Mouse (Mus musculus) layer of hippocampus, adult 8-10 months (tissue): ENCODE results near the gene Gper1. TPM values are rescaled to one million over a fixed set of nuclear protein-coding genes. Genes with fewer than 3 reads are reported as not detected.
"Not testable (repeated sequence)": the region's sequence is repeated elsewhere in the genome, so short reads cannot be mapped to it uniquely, and the experiment has no call there.

Experiments
- DNase-seq, 2 experiments: peaks; one replicate each; pipeline ENCODE4 v3.0.0; 2022; ENCODE audit warnings: low spot score in 2 of 2
- total RNA-seq, 4 experiments: library from RNA; stranded (reverse); gene quantifications; 2 replicates each; pipeline ENCODE4 v1.2.4; 2022

Gene Gper1
- total RNA-seq, 4 experiments from 2014 or later, result 3.4 to 5.1 (median 4.2) TPM

DNA sequence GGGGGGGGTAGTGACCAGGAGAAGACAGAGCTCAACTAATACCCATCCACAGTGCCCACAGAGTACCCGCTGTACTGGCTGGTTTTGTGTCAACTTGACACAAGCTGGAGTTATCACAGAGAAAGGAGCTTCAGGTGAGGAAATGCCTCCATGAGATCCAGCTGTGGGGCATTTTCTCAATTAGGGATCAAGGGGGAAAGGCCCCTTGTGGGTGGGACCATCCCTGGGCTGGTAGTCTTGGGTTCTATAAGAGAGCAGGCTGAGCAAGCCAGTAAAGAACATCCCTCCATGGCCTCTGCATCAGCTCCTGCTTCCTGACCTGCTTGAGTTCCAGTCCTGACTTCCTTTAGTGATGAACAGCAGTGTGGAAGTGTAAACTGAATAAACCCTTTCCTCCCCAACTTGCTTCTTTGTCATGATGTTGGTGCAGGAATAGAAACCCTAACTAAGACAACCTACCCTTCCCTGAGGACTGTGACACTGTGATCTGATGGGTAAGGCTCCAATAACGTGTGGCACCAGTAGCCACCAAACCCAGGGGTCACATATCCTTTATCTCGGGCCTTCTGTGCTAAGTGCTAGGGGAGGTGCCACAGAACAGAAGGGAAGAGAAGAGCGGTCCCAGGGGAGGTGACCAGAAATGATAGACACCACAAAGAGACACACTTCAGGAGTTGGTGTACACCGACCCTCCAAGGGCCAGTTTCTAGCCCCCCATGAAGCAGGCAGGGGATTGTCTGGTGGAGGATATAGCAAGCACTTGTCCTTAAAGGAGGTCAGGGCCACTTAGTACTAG is 32.4 kb upstream of the Gper1 start:
- not testable (repeated sequence) for DNase-seq

DNA sequence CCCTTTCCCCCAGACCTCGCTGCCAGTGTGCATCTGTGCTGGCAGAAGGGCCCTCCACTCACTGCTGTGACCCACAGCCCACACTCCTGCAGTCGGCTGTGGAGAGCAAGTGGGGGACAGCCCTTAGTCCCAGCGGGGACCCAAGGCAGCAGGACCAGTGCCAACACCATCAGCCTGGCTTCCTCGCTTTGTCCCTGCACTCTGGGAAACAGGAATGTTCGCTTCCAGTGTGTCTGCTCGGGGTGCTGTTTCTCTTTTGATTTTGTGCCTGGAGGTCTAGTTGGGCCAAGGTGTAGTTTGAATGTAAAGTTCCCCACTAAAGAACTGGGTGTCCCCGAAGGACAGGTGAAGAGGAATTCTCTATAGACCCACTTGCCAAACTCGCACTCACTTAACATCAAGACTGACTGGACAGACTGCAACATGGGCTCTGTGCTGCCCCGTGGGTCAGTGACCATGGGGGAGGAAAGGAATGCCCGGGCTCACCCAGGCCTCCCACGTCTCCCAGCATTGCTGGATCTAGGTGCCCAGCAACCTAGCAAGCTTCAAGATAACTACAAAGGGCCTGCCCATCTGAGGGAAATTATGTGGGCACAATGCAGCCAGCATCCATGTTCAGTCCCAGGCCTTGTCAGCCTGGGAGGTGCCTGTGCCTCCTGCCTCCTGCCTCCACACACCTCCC is 31.5 kb upstream of the Gper1 start:
- no peak for DNase-seq

DNA sequence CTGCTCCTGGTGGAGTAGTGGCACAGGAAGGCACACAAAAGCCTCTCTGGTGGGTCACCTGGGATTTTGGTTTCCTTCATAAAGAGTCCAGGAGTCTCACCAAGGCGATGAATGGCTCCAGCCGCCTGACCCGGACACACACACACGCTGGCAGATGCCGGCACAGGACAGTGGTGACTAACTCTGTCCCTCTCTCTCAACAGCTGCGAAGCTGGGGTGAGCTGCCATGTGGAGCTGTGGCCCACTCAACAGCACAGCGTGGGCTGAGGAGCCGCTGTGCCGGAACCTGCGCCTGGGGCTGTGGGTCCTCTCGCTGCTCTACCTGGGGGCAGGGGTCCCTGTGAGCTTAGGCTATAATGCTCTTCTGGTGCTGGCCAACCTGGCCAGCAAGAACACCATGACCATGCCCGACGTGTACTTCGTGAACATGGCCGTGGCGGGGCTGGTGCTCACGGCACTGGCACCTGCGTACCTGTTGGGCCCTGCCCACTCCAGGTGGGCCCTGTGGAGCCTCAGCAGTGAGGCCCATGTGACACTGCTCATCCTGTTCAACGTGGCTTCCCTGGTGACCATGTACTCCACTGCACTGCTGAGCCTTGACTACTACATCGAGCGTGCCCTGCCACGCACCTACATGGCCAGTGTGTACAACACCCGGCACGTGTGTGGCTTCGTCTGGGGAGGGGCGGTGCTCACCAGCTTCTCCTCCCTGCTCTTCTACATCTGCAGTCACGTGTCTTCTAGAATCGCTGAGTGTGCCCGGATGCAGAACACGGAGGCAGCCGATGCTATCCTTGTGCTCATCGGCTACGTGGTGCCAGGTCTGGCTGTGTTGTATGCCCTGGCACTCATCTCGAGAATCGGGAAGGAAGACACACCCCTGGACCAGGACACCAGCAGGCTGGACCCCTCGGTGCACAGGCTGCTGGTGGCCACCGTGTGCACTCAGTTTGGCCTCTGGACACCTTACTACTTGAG is 30.4 kb upstream of the Gper1 start:
- no peak for DNase-seq

DNA sequence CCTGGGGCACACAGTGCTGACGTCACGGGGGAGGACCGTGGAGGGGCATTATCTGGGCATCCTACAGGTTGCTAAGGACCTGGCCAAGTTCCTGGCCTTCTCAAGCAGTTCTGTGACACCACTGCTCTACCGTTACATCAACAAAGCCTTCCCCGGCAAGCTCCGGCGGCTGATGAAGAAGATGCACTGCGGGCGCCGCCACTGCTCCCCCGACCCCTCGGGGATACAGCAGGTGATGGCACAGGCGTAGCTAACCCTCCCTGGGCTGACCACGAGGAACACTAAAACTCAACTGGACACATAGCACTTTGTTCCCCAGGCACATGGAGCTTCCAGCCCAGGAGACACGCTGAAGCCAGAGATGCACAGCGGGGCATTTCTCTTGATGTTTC is 29.8 kb upstream of the Gper1 start:
- no peak for DNase-seq

DNA sequence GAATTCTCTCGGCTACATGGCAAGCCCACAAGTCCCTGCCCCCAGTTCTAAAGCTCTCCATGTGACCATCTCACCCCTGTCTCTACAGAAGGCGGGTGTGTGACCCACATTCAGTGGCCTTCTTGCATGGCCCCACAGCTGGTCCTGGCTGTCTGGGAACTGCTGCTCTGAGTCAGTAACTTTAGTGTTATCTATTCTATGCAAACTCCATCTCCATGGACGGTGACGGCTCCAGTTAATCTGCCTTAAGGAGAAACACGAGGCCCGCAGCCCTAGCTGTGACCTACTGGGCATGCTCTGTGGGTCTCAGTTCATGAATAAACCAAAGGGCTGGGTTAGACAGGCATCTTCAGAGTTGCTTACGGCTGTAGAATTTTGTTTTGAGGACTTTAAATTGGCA is 28.6 kb upstream of the Gper1 start:
- DNase-seq, result no peak

DNA sequence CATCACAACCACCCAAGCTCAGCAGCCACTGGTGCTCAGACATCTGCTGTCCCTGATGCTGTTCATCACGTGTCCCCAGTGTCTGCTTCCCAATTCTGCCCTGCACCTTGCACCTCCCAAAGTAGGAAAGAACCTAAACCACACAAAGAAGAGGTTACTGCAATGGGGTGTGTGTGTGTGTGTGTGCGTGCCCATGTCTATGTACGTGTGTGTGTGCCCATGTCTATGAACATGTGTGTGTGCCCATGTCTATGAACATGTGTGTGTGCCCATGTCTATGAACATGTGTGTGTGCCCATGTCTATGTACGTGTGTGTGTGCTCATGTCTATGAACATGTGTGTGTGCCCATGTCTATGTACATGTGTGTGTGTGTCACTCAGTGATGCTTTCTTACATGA is 27.4 kb upstream of the Gper1 start:
- DNase-seq, result no peak

DNA sequence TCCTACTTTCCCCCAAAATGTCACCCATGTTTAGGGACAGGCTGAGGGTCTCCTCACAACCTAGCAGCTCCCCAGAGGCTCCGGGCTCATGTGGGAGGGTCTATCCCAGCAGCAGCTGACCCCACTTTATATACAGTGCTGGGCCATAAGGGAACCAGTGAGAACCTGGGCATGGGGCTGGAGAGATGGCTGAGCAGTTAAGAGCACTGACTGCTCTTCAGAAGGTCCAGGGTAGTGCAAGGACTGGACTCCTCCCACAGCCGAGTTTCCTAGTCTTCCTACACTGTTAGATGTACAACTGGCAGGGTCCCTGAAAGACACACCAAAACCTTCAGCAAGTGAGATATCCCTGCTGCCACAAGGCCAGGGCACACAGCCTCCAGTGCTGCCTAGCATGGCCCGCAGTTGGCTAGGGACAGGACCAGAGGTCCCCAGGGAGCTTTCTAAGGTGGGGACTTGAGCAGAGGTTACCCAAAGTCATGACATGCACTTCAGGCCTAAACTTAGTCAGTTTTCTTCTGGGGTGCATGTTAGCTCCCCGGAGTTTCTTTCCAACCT is 25.5 kb upstream of the Gper1 start:
- DNase-seq, result no peak

DNA sequence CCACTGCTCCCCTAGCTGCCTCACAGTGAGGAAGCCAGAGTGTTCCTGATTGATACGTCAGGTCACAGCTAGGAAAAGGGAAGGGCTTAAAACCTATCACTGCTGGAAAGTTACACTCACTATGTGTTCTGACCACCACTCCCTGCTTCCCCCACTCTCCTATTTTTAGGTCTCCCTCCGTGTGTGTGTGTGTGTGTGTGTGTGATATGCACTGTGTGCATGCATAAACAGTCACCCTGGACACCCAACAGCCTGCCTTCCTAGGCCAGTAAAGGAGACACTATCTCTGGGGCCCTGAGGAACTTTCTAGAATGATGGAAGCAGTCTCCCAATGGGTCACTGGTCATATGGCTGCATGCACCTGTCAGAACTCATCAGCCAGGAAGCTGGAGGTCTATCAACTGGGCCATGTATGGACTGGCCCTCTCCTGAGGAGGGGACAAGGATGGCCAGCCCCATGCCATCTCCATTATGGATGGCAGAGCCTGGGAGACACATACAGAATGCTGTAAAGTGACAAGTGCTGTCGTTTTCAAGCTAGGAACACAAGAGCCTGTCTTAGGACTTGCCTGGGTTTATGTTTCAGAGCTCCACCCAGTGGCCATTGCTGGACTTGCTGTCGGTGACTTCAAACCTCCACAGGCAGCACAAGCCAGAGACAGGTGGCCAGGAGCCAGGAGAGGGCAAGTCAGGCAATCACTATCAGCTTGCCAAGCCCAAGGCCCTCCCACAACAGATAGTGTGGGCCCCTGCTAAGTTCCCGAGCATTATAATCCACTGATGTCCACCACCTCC is 24.8 kb upstream of the Gper1 start:
- peak; percentile 89 to 93 for DNase-seq

DNA sequence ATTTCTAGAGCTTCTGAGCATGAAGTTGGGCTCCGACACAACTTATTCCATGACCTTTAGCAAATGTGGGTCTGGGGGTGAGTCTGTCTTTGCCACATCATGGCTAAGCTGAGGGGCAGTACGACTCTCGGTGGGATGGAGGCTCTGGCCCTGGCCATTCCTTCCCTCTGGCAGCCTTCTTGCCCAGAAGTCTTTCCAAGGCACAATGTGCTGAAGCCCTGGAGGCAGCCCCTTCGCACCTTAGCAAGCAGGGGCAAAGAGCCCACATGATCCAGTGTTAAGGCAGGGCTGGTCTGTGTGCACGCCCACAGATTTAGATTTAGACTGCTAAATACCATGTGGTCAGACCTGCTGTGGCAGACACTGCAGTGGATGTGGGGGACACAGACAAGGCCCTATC is 24.2 kb upstream of the Gper1 start:
- DNase-seq, result no peak

DNA sequence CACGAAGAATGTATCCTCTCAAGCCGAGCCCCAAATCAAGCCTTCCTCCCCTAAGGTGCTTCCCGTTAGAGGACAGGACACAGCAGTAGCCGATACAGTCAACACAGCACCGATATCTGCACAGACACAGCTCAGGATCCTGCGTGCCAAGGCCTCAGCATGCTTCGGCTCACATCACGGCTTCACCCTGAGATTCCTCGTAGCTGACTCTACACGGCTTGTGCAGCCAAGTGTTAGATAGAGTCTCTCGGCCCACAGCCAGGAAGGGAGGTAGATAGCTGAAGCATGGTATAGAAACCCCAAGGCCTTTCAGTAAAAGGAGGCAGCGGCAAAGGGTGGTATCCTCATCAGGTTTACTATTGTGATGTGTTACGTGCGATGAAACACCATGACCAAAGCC is 23.0 kb upstream of the Gper1 start:
- no peak for DNase-seq

DNA sequence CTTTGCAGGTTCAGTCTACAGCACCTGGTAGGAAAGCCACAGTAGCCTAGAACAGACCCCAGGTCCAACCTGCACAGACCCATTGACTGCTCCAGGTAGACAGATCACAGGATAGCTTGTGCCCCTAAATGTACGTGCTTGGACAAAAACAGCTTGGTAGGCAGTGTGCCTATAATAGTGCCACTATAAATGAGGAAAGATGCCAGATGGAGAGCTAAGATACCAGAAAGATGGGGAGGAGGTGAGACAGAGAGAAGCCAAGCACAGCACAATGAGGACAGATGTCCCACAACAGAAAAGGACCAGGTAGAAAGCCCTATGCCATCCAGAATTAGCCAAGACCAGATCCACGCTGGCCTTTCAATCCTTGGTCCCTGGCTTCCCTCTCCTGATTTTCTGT is 20.8 kb upstream of the Gper1 start:
- no peak for DNase-seq

DNA sequence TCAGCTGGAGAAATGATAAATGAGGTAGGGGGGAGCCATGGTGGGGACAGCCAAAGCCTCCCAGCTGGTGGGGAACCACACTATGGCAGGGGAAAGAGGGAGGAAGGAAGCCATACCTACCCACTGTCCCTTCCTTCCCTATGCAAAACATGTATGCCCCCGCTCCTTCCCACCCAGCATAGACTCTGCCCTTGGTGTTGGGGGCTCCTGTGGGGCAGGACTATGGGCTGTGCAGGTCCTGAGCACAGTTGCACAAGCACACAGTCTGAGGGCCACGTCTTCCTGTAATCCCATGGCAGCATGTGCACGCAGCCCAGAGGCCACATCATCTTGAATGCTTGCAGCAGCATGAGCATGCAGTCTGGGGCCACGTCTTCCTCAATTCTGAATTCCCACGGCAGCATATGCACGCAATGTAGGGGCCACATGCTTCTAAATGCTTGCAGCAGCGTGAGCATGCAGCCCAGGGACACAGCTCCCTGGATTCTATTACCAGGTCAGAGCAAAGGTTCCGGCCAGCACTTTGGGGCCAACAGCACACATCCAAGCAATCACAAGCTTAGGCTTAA is 19.2 kb upstream of the Gper1 start:
- DNase-seq, result no peak

DNA sequence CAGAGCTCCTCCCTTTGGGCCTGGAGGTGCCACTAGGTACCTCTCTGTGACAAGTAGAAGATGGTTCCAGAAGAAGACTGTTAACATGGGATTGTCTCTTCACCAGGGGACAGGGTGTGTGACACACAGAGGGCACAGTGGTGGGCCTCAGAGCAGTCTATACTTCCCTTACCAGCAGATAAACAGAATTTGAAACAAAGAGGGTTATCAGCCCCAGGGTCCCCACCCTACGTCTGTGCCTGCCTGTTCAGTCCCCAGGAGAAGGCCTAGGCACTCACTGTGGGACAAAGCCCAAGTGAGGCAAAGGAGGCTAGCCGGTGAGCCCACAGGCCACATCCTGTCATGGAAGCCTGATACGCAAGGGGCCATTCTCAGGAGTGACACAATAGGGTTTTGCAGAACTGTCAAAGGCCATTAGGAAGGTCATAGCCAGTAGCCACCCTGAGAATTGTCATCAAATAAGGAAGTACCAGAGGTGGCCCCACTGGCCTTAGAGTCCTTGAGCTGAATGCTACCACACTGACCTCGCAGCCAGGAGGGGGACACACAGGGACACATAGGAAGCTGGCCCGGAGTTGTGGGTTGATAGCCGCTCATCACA is 18.1 kb upstream of the Gper1 start, which contains the start of gene C130050O18Rik:
Gene C130050O18Rik, plus strand, starts transcription at position 480 of the 601 bp plus-strand sequence.
- no peak for DNase-seq

DNA sequence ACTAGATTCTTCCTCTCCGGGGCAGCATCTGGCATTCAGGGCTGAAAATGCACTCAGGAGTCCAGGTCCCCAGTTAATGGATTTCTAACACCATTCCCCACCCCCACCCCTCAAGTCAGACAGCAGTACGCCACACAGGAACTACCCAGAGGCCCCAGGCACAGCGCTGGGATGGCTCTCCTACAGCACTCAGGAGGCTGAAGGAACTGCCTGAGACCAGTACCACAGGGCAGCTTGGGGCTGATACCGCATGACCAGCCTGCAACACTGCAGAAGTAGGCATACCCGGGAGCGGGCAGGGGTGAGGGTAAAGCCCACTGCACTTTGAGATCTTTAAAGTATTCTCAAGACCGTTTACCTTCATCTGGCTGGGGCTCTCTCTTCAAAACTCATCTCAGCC is 17.5 kb upstream of the Gper1 start:
- no peak for DNase-seq

DNA sequence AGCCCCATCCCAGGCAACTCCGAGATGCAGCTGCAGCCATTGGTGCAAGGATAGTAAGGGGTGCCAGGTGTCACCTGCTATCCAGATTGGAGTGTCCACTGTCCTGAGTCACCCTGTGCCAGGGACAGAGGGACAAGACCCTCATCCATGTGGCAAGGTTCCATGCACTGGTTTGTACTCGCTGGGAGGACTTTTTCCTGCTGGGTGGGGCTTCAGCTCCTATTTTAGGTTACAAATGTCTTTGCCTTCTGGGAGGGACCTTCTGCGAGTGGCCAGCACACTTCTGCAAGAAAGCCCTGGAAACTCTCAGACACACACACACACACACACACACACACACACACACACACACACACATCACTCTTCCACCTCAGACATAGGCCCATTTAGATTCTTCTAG is 17.0 kb upstream of the Gper1 start:
- no peak for DNase-seq

DNA sequence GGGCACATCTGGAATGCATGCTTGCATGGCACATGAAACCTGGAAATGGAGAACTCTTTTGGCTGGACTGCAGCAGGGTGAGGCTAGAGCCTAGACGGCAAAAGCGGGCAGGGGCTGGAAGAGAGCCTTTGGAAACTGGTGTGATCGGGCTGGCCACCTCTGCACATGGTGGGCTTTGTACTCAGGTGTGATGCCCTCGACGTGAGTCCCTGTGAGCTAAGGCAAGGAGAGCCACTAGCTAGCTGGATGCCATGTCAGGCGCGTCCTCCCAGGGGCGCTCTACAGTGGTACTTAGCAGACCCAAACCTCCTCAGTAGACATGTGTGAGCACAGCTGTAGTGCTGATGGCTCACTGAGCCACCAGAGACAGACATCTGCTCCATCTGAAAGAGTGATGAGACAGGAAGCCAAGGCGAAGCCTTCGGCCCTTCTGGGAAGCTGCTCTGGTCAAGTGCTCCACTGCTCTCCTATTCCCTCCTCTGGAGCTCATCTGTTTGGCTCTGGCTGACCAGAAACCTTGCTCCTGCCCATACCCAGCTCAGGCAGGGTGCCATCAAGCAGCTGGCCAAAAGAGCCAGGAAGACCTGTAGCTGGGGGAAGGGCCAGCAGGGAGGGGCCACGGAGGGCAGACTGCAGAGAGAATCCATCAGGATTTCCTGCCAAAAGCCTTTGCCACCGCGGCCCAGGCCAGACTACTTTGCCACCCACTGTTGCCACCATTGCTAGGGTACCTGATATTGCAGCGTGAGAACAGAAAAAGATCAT is 15.6 kb upstream of the Gper1 start:
- DNase-seq, result no peak

DNA sequence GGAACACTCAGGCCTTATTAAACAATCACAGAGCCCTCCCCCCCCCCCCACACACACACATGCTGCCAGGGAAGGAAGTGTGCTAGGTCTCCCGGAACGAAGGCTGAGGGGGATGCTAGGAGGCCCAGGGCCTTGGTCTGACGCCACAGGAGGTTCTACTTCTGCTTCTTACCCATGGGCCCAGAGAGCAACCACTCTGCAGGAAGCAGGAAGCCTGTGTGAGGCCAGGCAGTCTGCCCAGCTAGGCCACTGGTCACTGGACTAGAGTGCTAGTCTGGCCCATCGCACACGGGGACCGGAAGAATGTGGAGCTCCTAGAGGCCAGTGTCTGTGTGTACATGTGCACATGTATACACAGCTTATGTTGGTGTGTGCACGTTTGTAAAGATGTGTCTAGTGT is 14.4 kb upstream of the Gper1 start:
- DNase-seq, result no peak

DNA sequence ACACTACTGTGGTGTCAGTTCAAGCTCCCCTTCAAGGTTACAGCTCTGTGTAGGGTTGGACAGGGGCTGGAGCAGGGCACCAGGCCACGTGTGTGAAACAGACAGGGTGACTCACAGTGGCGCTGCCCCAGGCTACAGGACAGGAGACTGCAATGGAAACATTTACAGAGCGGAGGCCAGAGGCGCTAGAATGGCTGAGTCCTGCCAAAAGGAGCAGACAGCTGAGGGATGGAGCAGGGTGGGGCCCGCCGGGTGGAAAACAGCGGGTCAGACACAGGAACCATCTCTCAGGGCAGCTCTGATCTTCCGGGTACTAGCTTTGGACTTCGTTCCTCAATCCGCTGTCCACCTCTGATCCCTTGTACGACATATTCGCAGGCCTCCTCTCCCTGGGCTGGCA is 13.5 kb upstream of the Gper1 start:
- DNase-seq, result no peak

DNA sequence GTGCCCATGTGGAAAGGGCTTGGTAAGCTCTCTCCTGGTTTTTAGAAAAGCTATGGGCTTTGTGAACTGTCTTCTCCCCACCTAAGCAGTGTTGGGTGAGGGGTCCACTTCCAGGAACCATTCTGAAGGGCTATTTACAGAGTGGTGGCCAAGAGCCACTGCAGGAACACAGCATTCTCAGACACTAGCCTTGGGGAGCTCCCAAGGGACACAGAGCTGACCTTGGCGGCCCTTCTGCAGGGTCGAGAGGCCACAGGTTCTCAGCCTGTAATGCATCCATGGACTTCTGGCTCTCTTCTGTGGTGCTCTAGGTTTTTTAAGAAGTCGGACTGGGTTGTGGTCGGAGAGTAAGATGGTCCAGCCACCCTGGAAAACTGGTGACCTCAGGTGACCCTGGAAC is 12.9 kb upstream of the Gper1 start:
- DNase-seq, result no peak
